Mouse (Mus musculus) midbrain, embryonic 16.5 days (tissue): ENCODE results near the gene Per1. TPM values are rescaled to one million over a fixed set of nuclear protein-coding genes. Genes with fewer than 3 reads are reported as not detected.

Experiments
- ATAC-seq: fragments of 200-750 bp; cut with Nextera tagmentation; 2 replicates; pipeline ENCODE4 v1.8.0; 2017; ENCODE audit warnings: moderate TSS enrichment
- H3K27ac ChIP-seq: fragments of 300-500 bp; sonication (generic); 2 replicates; pipeline ENCODE4 v1.5.1; 2014; ENCODE audit warnings: mild to moderate bottlenecking, low read length, mixed read lengths
- H3K27me3 ChIP-seq: fragments of 300-500 bp; sonication (generic); 2 replicates; pipeline ENCODE4 v1.6.1; 2014; ENCODE audit warnings: low read depth, low read length, mixed read lengths; ENCODE audit not compliant: control insufficient read depth, insufficient read depth
- H3K36me3 ChIP-seq: fragments of 300-500 bp; sonication (generic); 2 replicates; pipeline ENCODE4 v1.6.1; 2014; ENCODE audit warnings: mild to moderate bottlenecking, low read length, moderate library complexity, mixed read lengths; ENCODE audit not compliant: control insufficient read depth, insufficient read depth
- H3K4me1 ChIP-seq: fragments of 300-500 bp; sonication (generic); 2 replicates; pipeline ENCODE4 v1.6.1; 2014; ENCODE audit warnings: mild to moderate bottlenecking, low read length, mixed read lengths; ENCODE audit not compliant: control insufficient read depth, insufficient read depth
- H3K4me2 ChIP-seq: fragments of 300-500 bp; sonication (generic); 2 replicates; pipeline ENCODE4 v1.6.1; 2014; ENCODE audit warnings: mild to moderate bottlenecking, low read length, mixed read lengths
- H3K4me3 ChIP-seq: fragments of 300-500 bp; sonication (generic); 2 replicates; pipeline ENCODE4 v1.5.1; 2014; ENCODE audit warnings: low read depth, mild to moderate bottlenecking, low read length, moderate library complexity, mixed read lengths
- H3K9ac ChIP-seq: fragments of 300-500 bp; sonication (generic); 2 replicates; pipeline ENCODE4 v1.6.1; 2014; ENCODE audit warnings: low read depth, low read length, mixed read lengths
- H3K9me3 ChIP-seq: fragments of 300-500 bp; sonication (generic); replicated peaks from 2 replicates; pipeline ENCODE4 v1.6.1; 2014; ENCODE audit warnings: mild to moderate bottlenecking, low read length, mixed read lengths; ENCODE audit not compliant: control insufficient read depth, poor library complexity, severe bottlenecking
- WGBS: fragments of 180-500 bp; shearing (Covaris S2); extraction: QIAGEN DNeasy Blood & Tissue Kit; methylation state at CpG from one replicate; pipeline ENCODE4 v1.1.7; 2014; 5-methylcytosine and 5-hydroxymethylcytosine counted together
- polyA plus RNA-seq: library from polyadenylated mRNA; unstranded; fragments of >200 nt; fragmentation: Nextera tagmentation; extraction: Ambion mirVana; gene quantifications from 2 replicates; pipeline ENCODE4 v1.2.1, GENCODE M21; 2015

Per1 gene
- polyA plus RNA-seq, result 12.4 TPM in 2 replicates

GRCm38 (mm10) chr11:69094697-69095429 lies at the start of gene Per1:
Gene Per1 (plus strand): TSS chr11:69095217.
- Histone ChIP-seq H3K27ac (peak within 1 kb of the TSS; percentile 77), H3K4me3 (peak within 1 kb of the TSS; percentile 46), H3K4me2 (peak within 1 kb of the TSS; percentile 82), H3K9ac (peak within 1 kb of the TSS; percentile 49), H3K27me3 (no peaks in the 10 kb centered on the region), H3K9me3 (no peaks in the 10 kb centered on the region), H3K36me3 (peaks cover 7% of the 10 kb centered on the region; the same call in 1 of the 2 replicates), H3K4me1 (peaks cover 56% of the 10 kb centered on the region)
- under 1% methylated on average over 37 of the region's 37 CpGs for WGBS
- peak; percentile 94 for ATAC-seq

- Histone ChIP-seq H3K9ac (peak within 1 kb of the TSS; percentile 55; the same call in 1 of the 2 replicates), H3K27ac (no peak within 1 kb of the TSS), H3K4me2 (peak within 1 kb of the TSS; percentile 100), H3K9me3 (no peaks in the 10 kb centered on the region), H3K4me1 (peaks cover 8% of the 10 kb centered on the region), H3K36me3 (no peaks in the 10 kb centered on the region), H3K27me3 (no peaks in the 10 kb centered on the region), H3K4me3 (peak within 1 kb of the TSS; percentile 60)
- WGBS, result under 1% methylated on average over 53 of the region's 54 CpGs
- ATAC-seq, result peak; percentile 59
These were observed 49.3 kb upstream of the Per1 start, which contains the start of gene Aurkb for GRCm38 (mm10) chr11:69045531-69046394. Gene Aurkb (plus strand): TSS chr11:69045647.

- no peaks in the 10 kb centered on the region for H3K9me3 ChIP-seq
- ATAC-seq, result no peak
- WGBS, result 20% methylated on average over 9 of the region's 9 CpGs
- H3K4me2 ChIP-seq, result peak overlapping the region; percentile 100
- peaks cover 8% of the 10 kb centered on the region for H3K4me1 ChIP-seq
- H3K9ac ChIP-seq, result no peak overlapping the region
- H3K36me3 ChIP-seq, result no peaks in the 10 kb centered on the region
- H3K27ac ChIP-seq, result no peak overlapping the region
- peak overlapping the region; percentile 60 for H3K4me3 ChIP-seq
- no peaks in the 10 kb centered on the region for H3K27me3 ChIP-seq
These were observed 48.6 kb upstream of the Per1 start for GRCm38 (mm10) chr11:69046395-69046774.

- H3K4me1 ChIP-seq, result peaks cover 8% of the 10 kb centered on the region
- no peaks in the 10 kb centered on the region for H3K27me3 ChIP-seq
- no peak overlapping the region for H3K27ac ChIP-seq
- H3K9me3 ChIP-seq, result no peaks in the 10 kb centered on the region
- H3K9ac ChIP-seq, result no peak overlapping the region
- no peak for ATAC-seq
- H3K4me2 ChIP-seq, result no peak overlapping the region
- no peak overlapping the region for H3K4me3 ChIP-seq
- no peaks in the 10 kb centered on the region for H3K36me3 ChIP-seq
- 90% methylated on average over 12 of the region's 12 CpGs for WGBS
These were observed 47.4 kb upstream of the Per1 start for GRCm38 (mm10) chr11:69047592-69047991.

GRCm38 (mm10) chr11:69048151-69048550 lies 46.9 kb upstream of the Per1 start:
- no peak for ATAC-seq
- WGBS, result 92% methylated on average over 14 of the region's 14 CpGs
- H3K36me3 ChIP-seq, result no peaks in the 10 kb centered on the region

GRCm38 (mm10) chr11:69050748-69051147 lies 44.3 kb upstream of the Per1 start:
- H3K4me2 ChIP-seq, result no peak overlapping the region
- no peak for ATAC-seq
- no peak overlapping the region for H3K27ac ChIP-seq
- H3K36me3 ChIP-seq, result no peaks in the 10 kb centered on the region
- no peaks in the 10 kb centered on the region for H3K9me3 ChIP-seq
- peaks cover 7% of the 10 kb centered on the region for H3K4me1 ChIP-seq
- 86% methylated on average over 8 of the region's 8 CpGs for WGBS
- H3K4me3 ChIP-seq, result no peak overlapping the region
- H3K9ac ChIP-seq, result no peak overlapping the region
- no peaks in the 10 kb centered on the region for H3K27me3 ChIP-seq

More at GRCm38 (mm10) chr11:69048151-69048550, 46.9 kb upstream of the Per1 start:
- no peak overlapping the region for H3K27ac ChIP-seq
- H3K27me3 ChIP-seq, result no peaks in the 10 kb centered on the region
- peaks cover 8% of the 10 kb centered on the region for H3K4me1 ChIP-seq
- H3K9me3 ChIP-seq, result no peaks in the 10 kb centered on the region
- H3K9ac ChIP-seq, result no peak overlapping the region
- H3K4me2 ChIP-seq, result no peak overlapping the region
- H3K4me3 ChIP-seq, result no peak overlapping the region

- Histone ChIP-seq H3K4me3 (no peak overlapping the region), H3K4me1 (no peaks in the 10 kb centered on the region), H3K9me3 (no peaks in the 10 kb centered on the region), H3K36me3 (no peaks in the 10 kb centered on the region), H3K9ac (no peak overlapping the region), H3K27me3 (no peaks in the 10 kb centered on the region), H3K4me2 (no peak overlapping the region), H3K27ac (no peak overlapping the region)
- WGBS, result 47% methylated on average over 4 of the region's 4 CpGs
- ATAC-seq, result no peak
These were observed 43.2 kb upstream of the Per1 start for GRCm38 (mm10) chr11:69051771-69052170.

- Histone ChIP-seq H3K27ac (no peak overlapping the region), H3K9ac (no peak overlapping the region), H3K4me3 (no peak overlapping the region), H3K4me1 (peaks cover 4% of the 10 kb centered on the region; the same call in 1 of the 2 replicates), H3K36me3 (no peaks in the 10 kb centered on the region), H3K9me3 (no peaks in the 10 kb centered on the region), H3K4me2 (no peak overlapping the region), H3K27me3 (no peaks in the 10 kb centered on the region)
- no peak for ATAC-seq
- WGBS, result 92% methylated on average over 2 of the region's 2 CpGs
These were observed 42.1 kb upstream of the Per1 start for GRCm38 (mm10) chr11:69052824-69053421.
